Mouse (Mus musculus) right cerebral cortex, adult 18-20 months (tissue): ENCODE data around the gene Lingo1.
A peak's percentile ranks its signal among the peaks of the same experiment; 100 is the strongest.

Source experiments
- DNase-seq: peaks from one replicate; pipeline ENCODE4 v3.0.0; 2022; ENCODE audit warnings: mixed read lengths

Lingo1 gene

DNA sequence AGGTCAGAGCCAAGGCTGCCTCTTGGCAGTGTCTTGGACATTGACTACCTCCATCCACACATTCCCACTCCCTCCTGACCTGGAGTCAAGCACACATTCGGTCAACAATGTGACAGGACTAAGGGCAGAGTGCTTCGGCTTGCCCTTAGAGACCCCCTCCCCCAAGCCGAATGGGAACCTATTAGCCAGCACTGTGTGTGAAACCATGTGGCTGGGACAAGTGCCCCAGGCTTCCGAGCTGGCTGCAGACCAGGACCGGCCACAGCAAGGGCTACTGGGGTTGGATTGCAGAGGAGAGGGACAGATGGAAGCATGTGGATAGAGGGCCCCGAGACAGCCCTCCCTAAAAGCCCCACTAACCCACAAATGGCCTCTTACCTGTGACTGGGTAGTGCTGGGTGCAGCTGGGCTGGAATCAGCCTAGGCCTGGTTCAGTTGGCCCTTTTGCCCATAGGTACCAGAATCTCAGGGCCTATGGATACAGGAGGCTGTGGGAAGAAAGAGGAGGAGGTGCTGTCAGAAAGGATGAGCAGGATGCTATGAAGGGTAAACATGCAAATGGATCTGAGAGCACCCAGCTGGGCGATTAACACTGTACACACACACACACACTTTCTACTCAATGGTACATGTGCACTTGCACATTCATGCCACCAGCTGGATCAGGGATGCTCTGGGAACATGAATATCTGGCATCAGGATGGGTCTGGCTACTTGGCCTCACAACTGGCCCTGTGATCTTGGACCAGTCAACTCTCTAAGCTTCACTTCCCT is 20.9 kb downstream of the Lingo1 start:
- DNase-seq = no peak

DNA sequence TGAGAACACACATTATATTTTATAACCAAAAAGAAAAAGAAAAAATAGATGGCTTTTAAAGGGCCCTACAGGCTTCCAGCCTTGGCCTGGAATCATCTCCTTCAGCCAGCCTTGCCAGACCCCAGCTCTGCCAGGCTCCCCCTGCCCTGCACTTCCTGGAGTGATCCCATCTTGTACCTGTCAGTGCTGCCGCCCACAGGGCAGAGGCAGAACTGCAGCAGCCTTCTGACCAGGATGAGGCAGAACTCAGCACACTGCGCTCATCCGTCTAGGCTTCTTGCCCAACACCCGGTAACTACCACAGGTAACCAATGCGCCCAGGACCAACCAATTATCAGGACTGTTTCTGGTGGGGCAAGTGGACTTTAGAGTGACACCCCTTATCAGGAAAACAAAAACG is 22.0 kb downstream of the Lingo1 start:
- DNase-seq = peak; percentile 50

DNA sequence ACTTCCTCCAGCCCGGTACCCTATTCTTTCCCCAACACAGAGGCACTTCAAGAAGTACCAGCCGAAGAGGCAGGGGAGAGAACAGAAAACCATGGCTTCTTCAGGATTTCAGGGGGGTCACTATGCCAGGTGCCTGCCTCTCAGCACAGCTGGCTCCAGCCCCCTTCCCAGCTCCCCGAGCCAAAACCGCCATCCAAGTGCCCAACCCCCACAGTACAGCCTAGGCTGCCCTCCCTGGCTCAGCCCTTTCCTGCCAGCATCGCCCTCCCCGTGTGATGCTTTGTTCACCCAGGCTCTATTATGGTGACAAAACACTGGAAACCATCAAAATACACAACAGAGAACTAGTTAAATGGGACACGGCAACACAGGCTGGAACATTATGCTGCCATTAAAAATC is 22.6 kb downstream of the Lingo1 start:
- DNase-seq = no peak

DNA sequence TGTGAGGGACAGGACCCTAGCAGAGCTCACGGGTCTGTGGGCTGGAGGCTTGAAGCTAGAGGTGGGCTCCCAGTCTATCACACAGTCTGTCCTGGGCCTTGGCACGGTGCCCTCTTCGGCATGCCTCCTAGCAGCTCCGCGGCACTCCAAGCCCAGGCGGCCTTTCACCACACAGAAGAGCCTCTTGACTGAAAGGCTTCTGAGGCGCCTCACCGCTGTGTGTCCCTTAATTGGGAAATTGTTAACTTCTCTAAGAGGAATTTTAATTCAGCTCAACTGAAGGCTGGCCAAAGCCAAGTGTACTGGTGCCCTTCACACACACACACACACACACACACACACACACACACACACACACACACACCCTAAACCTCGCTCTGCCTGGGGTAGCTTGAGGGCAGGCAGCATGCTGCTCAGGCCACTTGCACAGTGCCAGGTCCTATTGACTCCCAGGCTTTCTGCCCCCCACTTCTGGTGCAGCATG is 28.6 kb downstream of the Lingo1 start:
- DNase-seq = no peak

DNA sequence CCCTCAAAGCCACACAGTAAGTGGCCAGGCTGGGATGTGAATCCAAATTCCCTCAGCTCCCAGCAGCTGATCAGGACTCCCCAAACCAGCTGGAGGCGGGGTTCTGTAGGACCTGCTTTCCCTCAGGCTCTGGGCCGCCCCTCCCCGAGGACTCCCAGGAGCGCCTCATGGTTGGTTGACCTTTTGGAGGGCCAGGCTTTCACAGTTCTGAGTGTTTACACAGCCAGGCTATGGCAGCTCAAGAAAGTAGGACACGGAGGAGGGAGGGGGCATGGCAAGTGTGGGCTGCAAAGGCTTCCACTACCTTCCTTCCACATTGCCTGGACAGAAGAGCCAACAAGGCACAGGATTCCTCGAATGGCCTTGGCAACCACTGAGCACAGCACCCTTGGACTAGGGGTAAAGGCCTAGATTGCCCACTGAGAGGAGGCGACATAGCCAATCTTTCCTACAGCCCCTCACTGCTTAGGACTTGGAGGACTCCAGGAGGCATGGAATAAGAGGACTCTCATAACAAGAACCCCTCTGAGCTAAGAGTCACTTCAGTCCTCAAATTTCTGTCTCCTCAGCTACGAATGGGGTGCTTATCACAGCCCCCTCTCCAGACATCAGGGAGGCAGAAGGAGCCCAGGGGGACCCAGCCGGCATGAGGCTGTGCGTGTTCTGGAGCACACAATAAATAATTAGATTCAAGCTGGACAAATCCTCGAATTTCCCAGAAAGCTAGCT is 29.5 kb downstream of the Lingo1 start:
- DNase-seq = no peak

DNA sequence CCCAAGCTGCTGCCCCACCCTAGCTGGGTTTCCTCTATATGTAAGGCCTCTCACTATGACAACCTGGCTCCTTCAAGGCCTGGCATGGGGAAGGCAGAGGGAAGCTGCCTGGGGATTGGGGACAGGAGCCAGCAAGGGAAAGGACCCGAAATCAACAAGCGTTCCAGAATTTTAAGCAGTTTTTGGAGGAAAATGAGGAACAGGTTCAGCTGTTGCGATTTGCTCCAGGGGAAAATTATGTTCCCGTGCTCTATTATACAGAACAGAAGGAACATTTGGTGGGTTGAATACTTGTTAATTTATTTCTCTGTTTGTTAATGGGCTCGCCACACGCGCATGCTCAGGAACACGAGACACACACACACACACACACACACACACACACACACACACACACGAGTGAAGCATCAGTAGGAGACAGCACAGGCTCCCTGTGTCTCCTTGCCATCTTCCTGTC is 34.1 kb downstream of the Lingo1 start:
- no peak for DNase-seq

DNA sequence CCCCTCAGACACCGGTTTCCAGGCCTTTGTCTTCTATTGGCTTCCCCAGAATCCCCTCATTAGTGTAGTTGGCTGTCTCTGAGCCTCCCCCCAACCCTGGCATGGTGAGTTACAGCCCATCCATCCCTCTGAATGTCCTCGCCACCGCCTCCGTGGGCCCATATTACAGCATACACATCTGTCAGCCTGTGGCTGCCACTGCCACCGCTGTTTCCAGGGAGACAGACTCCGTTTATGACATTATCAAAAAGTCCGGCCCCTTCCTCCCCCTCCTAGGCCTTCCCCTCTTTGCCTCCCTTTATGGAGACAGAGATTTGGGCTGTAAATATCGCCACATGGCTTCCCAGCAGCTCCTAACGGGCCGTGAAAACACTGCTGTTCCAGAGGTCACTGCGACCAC is 38.5 kb downstream of the Lingo1 start:
- DNase-seq = no peak

DNA sequence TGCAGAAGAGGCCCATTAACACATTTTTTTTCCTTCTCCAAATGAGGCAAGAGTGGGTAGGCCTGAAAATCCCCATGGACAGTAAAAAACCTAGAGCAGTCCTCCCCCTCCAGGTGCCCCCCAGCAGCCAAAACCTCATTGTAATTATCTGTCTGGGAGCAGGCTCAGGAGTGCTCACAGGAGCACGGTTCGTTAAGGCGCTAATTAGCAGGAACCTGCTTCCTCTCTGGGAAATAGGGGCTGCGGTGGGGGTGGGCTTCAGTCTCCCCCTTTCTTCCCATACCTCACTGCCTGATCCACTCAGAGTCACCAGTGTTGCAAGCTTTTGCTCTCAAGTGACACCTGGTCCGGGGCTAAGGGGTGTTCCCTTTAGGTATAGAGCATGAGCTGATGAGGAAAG is 41.1 kb downstream of the Lingo1 start:
- DNase-seq = no peak

DNA sequence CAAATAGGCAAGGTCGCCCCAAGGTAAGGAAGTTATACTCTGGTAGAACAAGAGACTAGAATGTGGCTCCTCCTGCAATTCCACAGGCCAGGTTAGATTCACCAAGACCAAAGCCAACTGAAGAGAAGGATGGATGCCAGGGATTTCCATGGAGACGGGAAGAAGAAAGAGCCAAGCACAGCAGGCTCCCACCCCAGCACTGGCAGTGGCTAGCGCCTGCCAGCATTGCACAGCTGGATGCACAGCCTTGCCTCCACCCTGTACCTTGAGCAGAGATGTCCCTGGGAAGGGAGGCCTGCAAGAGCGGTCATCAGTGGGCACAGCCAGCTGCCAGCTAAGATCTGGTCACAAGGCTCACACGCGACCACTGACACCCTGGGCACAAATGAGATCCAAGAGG is 42.9 kb downstream of the Lingo1 start:
- DNase-seq = no peak

DNA sequence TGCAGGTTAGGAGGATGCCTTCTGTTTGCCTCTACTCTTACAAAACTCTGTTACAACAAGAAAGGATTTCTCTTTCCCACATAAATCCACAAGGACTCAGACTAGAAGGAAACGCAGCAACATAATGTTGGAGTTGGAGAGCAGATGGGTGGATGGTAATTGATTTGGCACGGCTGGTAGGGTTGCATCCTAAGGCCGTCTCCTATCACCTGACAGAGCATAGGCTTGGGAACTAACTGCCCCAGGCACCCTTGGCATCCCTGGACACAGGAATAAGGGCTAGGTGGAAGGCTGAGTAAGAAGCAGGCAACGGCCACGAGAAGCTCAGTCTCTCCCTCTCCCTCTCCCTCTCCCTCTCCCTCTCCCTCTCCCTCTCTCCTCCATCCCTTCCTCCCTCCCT is 48.2 kb downstream of the Lingo1 start:
- DNase-seq = no peak

DNA sequence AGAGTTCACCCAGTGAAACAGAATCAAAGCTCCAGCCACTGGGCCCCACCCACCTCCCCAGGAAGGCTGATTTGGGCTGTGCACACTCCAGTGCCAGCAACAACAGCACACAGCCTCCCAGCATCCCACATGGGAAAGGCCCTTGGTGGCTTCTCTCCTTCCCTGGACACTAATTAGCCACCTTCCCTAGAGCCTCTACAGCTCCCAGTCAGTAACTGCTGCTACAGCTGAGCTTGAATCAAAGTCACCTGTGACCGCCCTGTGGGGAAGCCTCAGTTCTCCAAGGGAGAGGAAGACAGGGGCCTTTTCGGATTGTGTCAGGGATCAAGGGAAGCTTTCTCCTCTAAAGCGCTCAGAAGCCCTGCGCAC is 49.4 kb downstream of the Lingo1 start:
- no peak for DNase-seq

DNA sequence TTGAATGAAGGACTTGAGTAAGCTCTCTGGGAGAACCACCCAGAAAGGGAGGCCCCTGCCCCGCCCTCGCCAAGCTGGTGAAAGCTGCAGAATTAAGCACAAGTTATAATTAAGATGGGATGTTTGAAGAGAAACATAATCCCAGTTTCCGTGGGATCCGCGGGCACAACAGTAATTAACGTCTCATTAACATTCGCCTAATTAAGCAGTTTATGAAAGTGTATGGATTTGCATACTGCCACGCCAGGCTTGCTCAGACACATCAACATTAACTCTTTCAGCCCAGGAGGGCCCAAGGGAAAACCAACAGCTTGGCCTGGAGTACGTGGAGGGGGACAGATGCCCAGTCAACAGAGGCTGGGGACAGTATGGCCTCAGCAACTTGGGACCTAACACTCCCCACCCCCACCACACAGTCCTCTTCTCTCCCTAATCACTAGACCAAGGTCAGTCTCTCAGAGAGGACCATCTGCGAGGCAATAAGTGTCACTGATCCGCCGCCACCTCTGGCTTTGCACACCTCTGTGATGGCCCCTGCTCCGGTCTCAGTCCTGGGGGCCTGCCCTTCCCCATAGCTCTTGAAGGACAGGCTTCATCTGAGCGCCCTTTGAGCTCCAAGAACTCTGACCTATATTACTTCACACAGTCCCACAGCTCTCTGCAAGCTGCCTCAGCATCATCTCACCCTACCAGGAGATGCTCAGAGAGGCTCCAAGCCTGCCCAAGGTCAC is 49.9 kb downstream of the Lingo1 start:
- no peak for DNase-seq

DNA sequence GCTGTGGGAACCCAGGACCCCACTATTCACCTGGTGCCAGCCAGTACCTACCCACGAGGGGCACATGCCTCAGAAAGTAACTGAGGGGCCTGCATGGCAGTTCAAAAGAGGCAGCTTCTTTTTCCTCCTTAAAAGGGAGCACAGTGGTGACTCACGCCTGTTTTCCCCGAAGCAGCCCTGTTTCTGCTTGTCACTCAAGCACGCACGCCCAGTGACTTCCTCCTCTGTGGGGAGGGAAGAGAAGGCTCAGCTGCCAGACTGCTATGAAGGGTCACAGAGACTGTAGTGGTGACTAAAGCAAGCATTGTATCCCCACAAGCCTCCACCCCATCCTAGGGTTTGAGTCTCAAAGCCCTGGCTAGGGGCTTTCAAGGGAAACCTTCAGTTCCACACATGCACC is 51.9 kb downstream of the Lingo1 start:
- peak; percentile 67 for DNase-seq

DNA sequence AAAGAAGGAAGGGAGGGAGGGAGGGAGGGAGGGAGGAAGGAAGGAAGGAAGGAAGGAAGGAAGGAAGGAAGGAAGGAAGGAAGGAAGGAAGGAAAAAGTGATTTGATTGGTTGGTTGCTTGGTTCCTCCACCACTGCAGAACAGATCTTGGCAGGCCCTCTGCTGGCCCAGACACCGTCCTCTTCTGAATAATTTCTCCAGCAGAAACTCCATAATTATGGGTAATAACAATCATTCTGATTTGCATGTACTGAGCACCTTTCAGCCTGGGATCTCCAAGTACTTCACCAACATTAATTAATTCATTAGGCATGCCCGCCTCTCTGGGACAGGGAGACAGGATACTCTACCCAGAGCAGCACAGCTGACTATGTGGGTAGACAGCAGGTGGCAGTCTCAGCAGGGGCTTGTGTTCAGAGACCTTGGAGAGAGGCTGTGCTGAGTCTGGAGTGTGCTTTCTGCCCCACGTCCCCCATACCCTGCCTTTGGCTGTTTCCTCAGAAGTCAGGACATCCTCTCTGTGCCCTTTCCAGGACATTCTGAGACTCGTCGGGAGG is 57.0 kb downstream of the Lingo1 start:
- peak; percentile 52 for DNase-seq

DNA sequence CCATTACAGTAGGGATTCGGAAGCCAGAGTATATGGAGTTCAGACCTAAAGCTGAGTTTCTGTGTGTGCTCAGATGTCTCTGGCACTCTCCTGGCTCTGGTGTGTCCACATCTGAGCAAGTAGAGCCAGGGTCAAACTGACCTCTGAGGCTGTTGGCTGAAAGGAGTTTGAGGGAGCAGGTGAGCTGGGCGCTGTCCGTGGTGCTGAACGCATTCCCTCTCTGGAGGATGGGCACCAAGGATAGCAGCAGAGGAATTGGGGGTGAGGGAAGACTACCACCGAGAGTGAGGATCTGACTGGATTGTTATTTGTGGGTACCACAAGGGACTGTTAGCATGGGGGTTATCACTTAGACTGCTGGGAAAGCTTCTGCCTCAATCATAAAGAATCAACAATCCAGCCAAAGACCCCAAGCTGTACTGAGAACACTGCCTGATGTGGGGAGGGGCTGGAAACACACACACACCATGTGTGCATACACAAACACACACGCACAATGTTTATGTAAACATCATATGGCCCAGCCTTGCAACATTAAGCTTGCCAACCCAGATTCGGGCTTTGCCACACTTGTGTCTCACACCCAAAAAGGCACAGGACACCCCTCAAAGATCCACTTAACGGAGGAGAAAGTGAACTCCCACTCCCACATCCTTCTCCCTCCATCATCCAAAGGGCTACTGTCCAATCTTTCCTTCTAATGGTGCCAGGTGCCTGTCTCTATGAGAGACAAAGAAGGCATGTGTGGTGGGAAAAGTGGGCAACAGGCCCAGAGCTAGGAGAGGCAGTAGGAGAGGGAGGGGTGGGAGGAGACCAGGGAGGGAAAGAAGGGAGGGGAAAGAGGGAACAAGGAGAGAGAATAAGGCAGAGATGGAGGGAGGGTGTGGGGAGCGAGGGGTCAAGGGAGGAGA is 57.8 kb downstream of the Lingo1 start:
- DNase-seq = no peak

DNA sequence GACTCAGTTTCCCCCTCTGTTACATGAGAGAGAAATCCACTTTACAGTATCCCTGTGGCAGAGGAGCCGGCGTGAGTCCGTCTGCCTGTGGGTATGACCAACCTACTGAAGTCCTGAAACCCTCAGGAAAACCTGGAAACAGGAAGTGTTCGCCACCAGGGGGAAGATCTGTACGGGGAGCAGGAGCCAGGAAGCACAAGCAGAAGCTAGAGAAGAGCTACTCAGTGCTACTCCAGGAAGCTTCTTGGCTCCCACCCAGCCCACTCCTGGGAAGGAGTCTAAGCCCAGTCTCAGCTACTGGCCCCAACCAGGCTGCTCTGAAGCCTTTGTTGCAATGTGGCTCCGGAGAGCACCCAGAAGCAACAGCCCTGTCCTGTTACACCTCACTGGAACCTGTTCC is 61.9 kb downstream of the Lingo1 start:
- DNase-seq = peak; percentile 33

DNA sequence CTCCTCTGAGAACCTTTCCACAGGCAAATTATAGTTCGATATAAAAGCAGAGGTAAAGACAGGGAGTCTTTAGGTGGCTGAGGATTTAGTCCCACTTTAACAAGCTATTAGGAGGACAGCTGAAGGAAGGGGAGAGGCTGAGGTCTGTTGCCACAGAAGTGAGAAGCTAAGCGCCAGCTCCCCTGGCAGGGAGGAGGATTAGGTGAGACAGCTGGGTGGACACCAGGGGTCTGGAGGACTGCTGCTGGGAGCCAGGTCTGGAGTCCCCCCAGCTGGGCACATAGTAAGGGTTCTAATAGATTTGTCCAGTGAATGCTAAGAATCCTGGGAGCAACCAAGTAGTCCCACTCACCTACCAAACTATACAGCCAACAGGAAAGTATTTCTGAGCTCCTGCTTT is 65.3 kb downstream of the Lingo1 start:
- DNase-seq = no peak

DNA sequence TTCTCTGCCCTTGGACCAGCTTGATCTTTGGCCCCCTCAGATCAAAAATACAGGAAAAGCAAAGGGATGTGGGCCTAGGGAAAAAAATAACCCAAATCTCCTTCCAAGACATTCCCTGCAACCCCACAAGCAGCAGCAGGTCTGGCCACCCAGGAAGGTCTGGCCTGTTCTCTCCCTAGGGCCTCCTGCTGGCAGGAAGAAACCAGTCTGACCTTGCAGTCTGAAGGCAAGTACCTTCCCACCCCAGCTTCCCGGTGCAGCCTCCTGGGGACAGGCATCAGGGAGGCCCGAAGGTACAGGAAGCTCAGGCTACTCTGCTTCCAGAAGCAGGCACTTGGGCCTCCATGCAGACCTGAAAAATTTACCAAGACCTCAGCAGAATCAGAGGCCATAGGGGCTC is 67.1 kb downstream of the Lingo1 start:
- no peak for DNase-seq

DNA sequence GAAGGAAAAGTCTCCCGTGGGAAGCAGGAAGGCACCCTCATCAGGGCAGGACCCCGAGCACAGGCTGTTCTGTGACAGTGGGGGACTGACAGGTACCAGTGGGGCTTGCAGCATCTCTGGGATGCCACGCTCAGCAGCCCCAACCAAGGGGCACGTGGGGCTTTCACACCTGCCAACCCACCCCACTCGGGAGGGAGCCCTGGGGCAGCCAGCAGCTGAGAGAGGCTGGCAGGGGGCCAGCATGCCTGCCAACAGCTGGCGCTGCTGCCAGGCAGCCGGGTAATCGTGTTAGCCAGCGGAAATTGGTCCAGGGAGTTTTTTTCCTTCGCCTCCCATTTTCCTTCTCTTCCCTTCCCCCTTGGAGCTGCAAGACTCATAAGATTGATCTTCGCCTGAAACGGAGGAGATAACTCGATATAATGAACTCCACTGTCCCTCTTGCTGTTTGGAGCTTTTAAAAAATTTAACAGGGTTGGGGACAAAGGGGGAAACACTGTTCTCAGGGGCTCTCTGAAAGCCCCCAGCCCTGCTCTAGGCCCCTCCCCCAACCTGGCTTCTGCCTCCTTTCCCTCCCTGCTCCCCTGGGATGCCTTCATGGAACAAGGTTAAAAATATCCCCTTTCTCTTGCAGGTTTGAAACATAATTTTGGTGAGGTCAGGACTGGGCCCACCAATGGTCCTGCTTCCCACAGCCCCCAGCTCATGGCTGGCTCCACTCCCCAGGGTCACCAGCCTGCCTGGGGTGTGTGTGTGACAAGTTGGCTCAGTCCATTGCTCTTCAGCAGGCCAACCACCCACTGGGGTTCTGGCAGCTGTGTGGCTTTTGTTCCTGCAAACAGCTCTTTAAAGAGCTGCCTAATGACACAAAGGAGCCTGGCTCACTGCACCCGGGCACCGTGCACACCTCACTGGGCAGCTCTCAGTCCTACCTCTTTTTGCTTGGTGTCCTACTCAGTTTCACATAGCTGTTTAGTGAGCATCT is 68.3 kb downstream of the Lingo1 start:
- DNase-seq = peak; percentile 63

DNA sequence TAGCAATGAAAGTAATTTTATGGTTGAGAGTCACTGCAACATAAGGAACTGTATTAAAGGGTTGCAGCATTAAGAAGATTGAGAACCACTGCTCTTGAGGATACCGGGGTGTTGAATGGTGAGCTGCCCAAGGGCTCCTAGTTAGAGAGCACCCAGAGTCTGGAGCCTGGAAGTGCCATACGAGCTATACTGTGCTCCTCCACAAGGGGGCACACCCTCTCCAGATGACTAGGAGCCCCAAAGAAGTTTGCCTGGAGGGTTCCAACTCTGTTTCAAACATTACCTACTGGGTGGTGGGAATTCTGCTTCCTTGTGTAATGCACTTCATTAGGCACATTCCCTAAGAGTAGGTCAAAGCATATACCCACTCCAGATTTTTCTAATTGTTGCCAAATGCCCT is 70.5 kb downstream of the Lingo1 start:
- DNase-seq = peak; percentile 72
